Mouse (Mus musculus): ENCODE results near the gene Abcc4. TPM values are rescaled to one million over a fixed set of nuclear protein-coding genes. Genes with fewer than 3 reads are reported as not detected.

Abcc4 gene
- total and polyA plus RNA-seq, 3 experiments = 9.6 to 20.2 (median 17.9) TPM

DNA sequence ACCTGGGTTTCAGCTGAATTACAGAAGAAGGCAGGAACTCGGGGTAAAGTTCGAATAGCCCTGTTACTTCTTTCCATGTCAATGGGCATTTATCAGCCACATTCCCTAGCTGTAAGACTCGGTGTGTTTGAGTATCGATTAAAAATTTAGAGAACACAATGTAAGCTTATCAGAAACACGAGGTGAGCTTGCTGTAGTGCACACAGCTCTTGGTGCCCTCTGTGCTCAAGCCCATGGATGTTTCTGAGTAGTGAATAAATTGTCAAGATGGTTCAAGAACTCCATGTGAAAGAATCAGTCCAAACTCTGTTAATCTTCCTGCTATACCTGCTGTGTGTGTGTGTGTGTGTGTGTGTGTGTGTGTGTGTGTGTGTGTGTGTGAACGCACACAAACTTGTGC, 272.2 kb downstream of the Abcc4 start:
- DNase-seq = no peak

Small RNA genes within 50 kb of the gene (microRNA-seq; reads per million reads assigned to microRNA genes)
- 0 reads per million in 2 experiments for gene Mir6391

Other genes with a start within 250 kb of the Abcc4 start
- 1 to 10 TPM; 1.1 to 1.3 TPM for gene Cldn10, start 81.7 kb upstream of the Abcc4 start, total RNA-seq (2021)
- 0.56 and 0.65 TPM in 2 replicates for gene Cldn10, start 81.7 kb upstream of the Abcc4 start, polyA plus RNA-seq (2012; rRNA removed)
- gene Dzip1, start 219.2 kb upstream of the Abcc4 start, total RNA-seq (2021) = 10 to 100 TPM; 12.5 to 13.5 TPM
- 12.5 and 14.6 TPM in 2 replicates for gene Dzip1, start 219.2 kb upstream of the Abcc4 start, polyA plus RNA-seq (2012; rRNA removed)
- 10 to 100 TPM; 62.2 to 65.2 TPM for gene Dnajc3, start 231.8 kb upstream of the Abcc4 start, total RNA-seq (2021)
- gene Dnajc3, start 231.8 kb upstream of the Abcc4 start, polyA plus RNA-seq (2012; rRNA removed) = 9.6 and 12.3 TPM in 2 replicates